1 mouse cellular context compared by ENCODE assay signal in the genomic region with DNA sequence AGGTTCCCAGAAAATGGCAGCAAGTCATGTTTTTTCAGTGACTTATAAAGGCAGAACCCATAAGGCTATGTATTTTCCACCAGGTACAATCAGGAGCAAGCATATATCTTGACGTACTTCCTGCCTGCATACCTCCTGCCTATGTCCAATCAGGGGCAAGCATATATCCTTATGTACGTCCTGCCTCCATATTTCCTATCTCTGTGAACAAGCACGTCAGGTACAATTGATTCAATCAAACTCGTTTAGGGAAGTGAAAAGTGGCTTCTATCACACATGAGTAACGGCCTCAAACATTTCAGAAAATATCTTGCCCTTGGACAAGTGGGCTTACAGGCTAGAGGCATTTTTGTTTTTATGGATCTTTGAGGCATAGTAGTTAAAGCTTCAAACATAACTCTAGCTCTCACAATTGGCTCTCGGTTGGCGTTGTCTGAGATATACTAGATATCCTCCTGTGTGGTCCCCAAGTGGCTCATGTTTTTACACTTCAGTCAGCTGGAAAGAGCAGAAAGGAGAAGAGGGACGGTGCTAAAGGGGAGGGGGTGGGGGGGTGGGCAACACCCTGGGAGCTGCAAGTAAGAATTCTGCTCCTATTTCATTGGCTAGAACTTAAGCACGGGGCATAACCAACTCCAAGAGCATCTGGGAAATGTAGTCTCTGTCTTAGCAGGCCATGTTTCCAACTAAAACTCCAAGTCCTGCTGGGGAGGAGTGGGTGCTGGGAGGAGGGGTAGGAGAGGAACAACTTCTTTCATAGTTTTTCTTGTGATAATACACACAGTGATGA.
TF ChIP-seq lines count a peak whose summit lies in the region.

No protein-coding gene starts in this region.

TF ChIP-seq in MEL, 35 proteins besides CTCF, POLR2A, EP300 and RAD21 (continued from another document):
- no peak for TF ChIP-seq ZMIZ1 (IDR thresholded peaks at IDR 0.05; ENCODE audit: low read depth, low read length)
- no peak for TF ChIP-seq CHD1 (IDR thresholded peaks at IDR 0.05; ENCODE audit: low read depth, low read length)
- no peak for TF ChIP-seq RCOR1 (IDR thresholded peaks at IDR 0.05; ENCODE audit: low read depth, low read length)
- no peak for TF ChIP-seq UBTF (IDR thresholded peaks at IDR 0.05; ENCODE audit: borderline replicate concordance, insufficient read depth, low read depth, low read length)
- TF ChIP-seq MEF2A (IDR thresholded peaks at IDR 0.05; ENCODE audit: extremely low read depth, insufficient replicate concordance, low read depth, low read length, poor library complexity, severe bottlenecking) = no peak
- TF ChIP-seq POLR2AphosphoS2 (IDR thresholded peaks at IDR 0.05; ENCODE audit: low read length) = no peak
- no peak for TF ChIP-seq TAL1 (IDR thresholded peaks at IDR 0.05; ENCODE audit: low read length)
- no peak for TF ChIP-seq POLR2AphosphoS5 (IDR thresholded peaks at IDR 0.05; ENCODE audit: borderline replicate concordance, low read depth, low read length)
- no peak for TF ChIP-seq MYC (IDR thresholded peaks at IDR 0.05; ENCODE audit: low read depth, low read length)
- no peak for TF ChIP-seq MYB (IDR thresholded peaks at IDR 0.05; ENCODE audit: low read depth, low read length)
- no peak for TF ChIP-seq NRF1 (IDR thresholded peaks at IDR 0.05; ENCODE audit: insufficient read depth, low read depth, low read length, poor library complexity, severe bottlenecking)
- no peak for TF ChIP-seq ELF1 (IDR thresholded peaks at IDR 0.05; ENCODE audit: low read depth, low read length)
- no peak for TF ChIP-seq BHLHE40 (IDR thresholded peaks at IDR 0.05; ENCODE audit: borderline replicate concordance, low read depth, low read length)
- TF ChIP-seq E2F4 (IDR thresholded peaks at IDR 0.05; ENCODE audit: borderline replicate concordance, low read depth, low read length) = no peak
